Mouse (Mus musculus) forebrain, embryonic 14.5 days (tissue): Measurements from ENCODE around the gene Dnajb3. TPM values are rescaled to one million over a fixed set of nuclear protein-coding genes. Genes with fewer than 3 reads are reported as not detected.

Experiments used
- ATAC-seq: fragments of 200-750 bp; cut with Nextera tagmentation; 2 replicates; pipeline ENCODE4 v1.8.0; 2017; ENCODE audit warnings: mild to moderate bottlenecking, moderate library complexity
- DNase-seq: peaks from one replicate; pipeline ENCODE4 v3.0.0-alpha.2; 2015; ENCODE audit warnings: low spot score
- H3K27ac ChIP-seq: fragments of 300-500 bp; sonication (generic); 2 replicates; pipeline ENCODE4 v1.5.1; 2014; ENCODE audit warnings: low read depth, mild to moderate bottlenecking, control low read depth, low read length, moderate library complexity
- H3K27me3 ChIP-seq: fragments of 300-500 bp; sonication (generic); replicated peaks from 2 replicates; pipeline ENCODE4 v1.6.1; 2014; ENCODE audit warnings: low read length, control low read depth, mixed read lengths; ENCODE audit not compliant: control insufficient read depth, insufficient read depth
- H3K36me3 ChIP-seq: fragments of 300-500 bp; sonication (generic); 2 replicates; pipeline ENCODE4 v1.6.1; 2014; ENCODE audit warnings: low read length, control low read depth; ENCODE audit not compliant: control insufficient read depth, insufficient read depth
- H3K4me1 ChIP-seq: fragments of 300-500 bp; sonication (generic); 2 replicates; pipeline ENCODE4 v1.6.1; 2014; ENCODE audit warnings: antibody characterized with exemption, low read length, control low read depth; ENCODE audit not compliant: control insufficient read depth, insufficient read depth
- H3K4me2 ChIP-seq: fragments of 300-500 bp; sonication (generic); 2 replicates; pipeline ENCODE4 v1.6.1; 2014; ENCODE audit warnings: mild to moderate bottlenecking, control low read depth, low read length
- H3K4me3 ChIP-seq: fragments of 300-500 bp; sonication (generic); 2 replicates; pipeline ENCODE4 v1.5.1; 2014; ENCODE audit warnings: low read depth, low read length, control low read depth
- H3K9ac ChIP-seq: fragments of 300-500 bp; sonication (generic); 2 replicates; pipeline ENCODE4 v1.6.1; 2014; ENCODE audit warnings: mild to moderate bottlenecking, low read length, control low read depth, moderate library complexity
- H3K9me3 ChIP-seq: fragments of 300-500 bp; sonication (generic); replicated peaks from 2 replicates; pipeline ENCODE4 v1.6.1; 2016; ENCODE audit warnings: low read length, control low read depth, mixed read lengths; ENCODE audit not compliant: control insufficient read depth
- WGBS: fragments of 180-500 bp; shearing (Covaris S2); extraction: QIAGEN DNeasy Blood & Tissue Kit; methylation state at CpG from one replicate; pipeline ENCODE4 v1.1.7; 2014; 5-methylcytosine and 5-hydroxymethylcytosine counted together
- polyA plus RNA-seq: library from polyadenylated mRNA; unstranded; fragments of >200 nt; fragmentation: Nextera tagmentation; extraction: Ambion mirVana; gene quantifications from 2 replicates; pipeline ENCODE4 v1.2.1, GENCODE M21; 2014

Gene Dnajb3
- polyA plus RNA-seq, 1 experiment from 2014 or later: 14.4 TPM

DNA sequence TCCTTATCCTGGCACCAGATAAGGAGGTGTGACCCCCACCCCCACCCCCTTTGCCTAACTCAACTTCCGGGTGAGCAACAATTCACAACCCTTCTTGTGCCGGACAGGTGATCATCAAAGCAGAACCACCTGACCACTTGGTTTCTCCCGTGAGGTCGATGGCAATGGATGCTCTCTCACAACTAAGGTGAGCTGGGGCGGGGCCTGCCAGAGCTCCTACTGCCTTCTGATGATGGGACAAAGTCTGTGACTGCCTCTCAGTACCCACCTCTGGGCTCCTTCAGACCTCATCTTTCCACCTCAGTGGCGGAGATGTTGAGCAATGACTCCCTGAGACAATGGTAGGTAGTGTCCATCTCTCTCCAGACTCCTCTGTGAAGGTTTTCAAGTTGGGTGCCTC is 40.3 kb upstream of the Dnajb3 start:
- Histone ChIP-seq H3K9me3 (peaks cover 94% of the 10 kb centered on the region), H3K4me1 (no peaks in the 10 kb centered on the region), H3K4me2 (no peak overlapping the region), H3K9ac (no peak overlapping the region), H3K27ac (no peak overlapping the region), H3K27me3 (no peaks in the 10 kb centered on the region), H3K4me3 (no peak overlapping the region), H3K36me3 (no peaks in the 10 kb centered on the region)
- ATAC-seq (no peak), DNase-seq (no peak)
- 78% methylated on average over 6 of the region's 6 CpGs for WGBS

DNA sequence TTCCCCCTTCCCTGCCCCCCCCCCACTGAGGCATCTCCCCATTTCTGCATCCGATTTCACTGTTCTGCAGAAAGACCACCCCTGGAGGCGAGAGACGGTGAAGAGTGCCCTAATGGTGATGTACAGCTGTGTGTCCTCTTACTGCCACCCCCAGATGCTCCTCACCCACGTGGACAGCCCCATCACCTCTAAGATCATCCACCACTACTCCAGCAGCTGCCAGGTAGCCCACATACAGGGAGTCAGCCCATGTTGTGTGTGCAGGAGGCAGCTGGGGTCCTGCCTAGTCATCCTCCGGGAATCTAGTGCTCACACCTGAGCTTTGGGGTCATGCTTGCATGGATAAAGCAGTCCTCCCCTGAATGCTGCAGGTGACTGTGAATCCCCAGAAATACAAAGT is 38.3 kb upstream of the Dnajb3 start:
- no peak overlapping the region for H3K4me3 ChIP-seq
- H3K4me2 ChIP-seq: no peak overlapping the region
- no peak overlapping the region for H3K9ac ChIP-seq
- no peaks in the 10 kb centered on the region for H3K27me3 ChIP-seq
- no peak overlapping the region for H3K27ac ChIP-seq
- H3K36me3 ChIP-seq: no peaks in the 10 kb centered on the region
- no peaks in the 10 kb centered on the region for H3K4me1 ChIP-seq
- ATAC-seq (no peak), DNase-seq (no peak)
- peaks cover 94% of the 10 kb centered on the region for H3K9me3 ChIP-seq
- WGBS: 64% methylated on average over 5 of the region's 5 CpGs

DNA sequence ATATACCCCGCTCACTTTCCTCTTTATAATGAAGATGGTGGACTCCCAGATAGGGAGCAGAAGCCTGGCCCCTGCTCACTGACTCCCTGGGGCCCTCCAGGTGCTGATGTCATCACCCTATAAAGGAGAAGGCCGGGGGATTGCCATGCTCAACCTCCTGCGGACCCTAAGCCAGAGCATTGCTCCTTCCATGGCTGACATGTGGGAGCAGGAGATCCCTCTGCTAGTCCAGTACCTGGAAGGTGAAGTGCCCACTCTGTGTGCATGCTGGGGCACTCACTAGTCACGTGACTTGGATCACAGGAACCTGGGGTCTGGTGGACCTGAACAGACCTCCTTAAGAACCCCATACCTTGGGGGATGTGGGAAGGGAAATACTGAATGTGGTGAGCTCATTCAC is 35.0 kb upstream of the Dnajb3 start:
- Histone ChIP-seq H3K4me1 (no peaks in the 10 kb centered on the region), H3K36me3 (no peaks in the 10 kb centered on the region), H3K4me2 (no peak overlapping the region), H3K4me3 (no peak overlapping the region), H3K9ac (no peak overlapping the region), H3K27me3 (no peaks in the 10 kb centered on the region), H3K9me3 (peaks cover 92% of the 10 kb centered on the region), H3K27ac (no peak overlapping the region)
- DNase-seq (no peak), ATAC-seq (no peak)
- 71% methylated on average over 4 of the region's 4 CpGs for WGBS

- no peak overlapping the region for H3K27ac ChIP-seq
- H3K9ac ChIP-seq: no peak overlapping the region
- H3K4me3 ChIP-seq: no peak overlapping the region
- H3K36me3 ChIP-seq: no peaks in the 10 kb centered on the region
- ATAC-seq (no peak), DNase-seq (no peak)
- peaks cover 92% of the 10 kb centered on the region for H3K9me3 ChIP-seq
- H3K27me3 ChIP-seq: no peaks in the 10 kb centered on the region
- no peaks in the 10 kb centered on the region for H3K4me1 ChIP-seq
- WGBS: 75% methylated on average over 5 of the region's 5 CpGs
- H3K4me2 ChIP-seq: no peak overlapping the region
Observed at GRCm38 (mm10) chr1:88240072-88240471, 34.5 kb upstream of the Dnajb3 start.

DNA sequence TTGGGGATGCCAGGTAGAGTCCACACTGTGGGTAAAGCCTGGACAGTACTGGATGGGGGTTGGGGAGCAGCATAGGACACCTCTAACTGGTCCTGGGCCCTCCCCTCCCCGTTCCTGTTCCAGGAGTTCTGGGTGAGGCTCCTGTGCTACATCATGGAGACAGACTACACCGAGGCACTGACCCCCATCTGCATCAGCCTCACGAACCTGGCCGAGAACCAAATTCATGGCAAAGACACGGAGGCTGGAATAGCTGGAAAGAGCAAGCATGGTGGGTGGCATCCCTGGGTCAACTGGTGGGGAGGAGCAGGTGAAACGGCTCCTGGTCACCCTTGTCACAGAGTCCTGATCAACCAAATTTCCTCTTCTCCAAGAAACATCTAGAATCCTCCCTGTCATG is 33.2 kb upstream of the Dnajb3 start:
- Histone ChIP-seq H3K36me3 (no peaks in the 10 kb centered on the region), H3K27ac (no peak overlapping the region), H3K27me3 (no peaks in the 10 kb centered on the region), H3K9me3 (peaks cover 93% of the 10 kb centered on the region), H3K4me1 (no peaks in the 10 kb centered on the region), H3K4me3 (no peak overlapping the region), H3K9ac (no peak overlapping the region), H3K4me2 (no peak overlapping the region)
- DNase-seq (no peak), ATAC-seq (no peak)
- WGBS: 79% methylated on average over 6 of the region's 6 CpGs

DNA sequence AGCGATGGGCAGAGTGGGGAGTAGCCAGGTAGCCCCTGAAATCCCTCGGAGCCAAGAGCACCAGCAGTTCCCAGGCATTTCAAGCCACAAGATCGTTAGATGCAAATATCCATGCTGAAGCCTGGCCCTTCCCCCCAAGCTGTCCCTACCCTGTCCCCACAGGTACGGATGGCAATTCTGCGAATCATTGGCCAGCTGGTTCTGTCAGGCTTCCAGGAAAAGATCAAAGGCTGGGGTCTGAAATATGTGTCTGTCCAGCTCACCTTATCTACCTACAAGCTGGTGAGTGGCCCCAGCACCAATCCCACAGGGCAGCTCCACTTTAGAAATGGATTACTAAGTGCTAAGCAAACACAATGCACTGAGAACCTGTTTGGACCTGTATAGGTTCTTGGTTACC is 31.7 kb upstream of the Dnajb3 start:
- Histone ChIP-seq H3K27ac (no peak overlapping the region), H3K36me3 (no peaks in the 10 kb centered on the region), H3K4me2 (no peak overlapping the region), H3K9ac (no peak overlapping the region), H3K4me1 (no peaks in the 10 kb centered on the region), H3K4me3 (no peak overlapping the region), H3K27me3 (no peaks in the 10 kb centered on the region), H3K9me3 (peaks cover 95% of the 10 kb centered on the region)
- ATAC-seq (no peak), DNase-seq (no peak)
- 81% methylated on average over 5 of the region's 5 CpGs for WGBS

GRCm38 (mm10) chr1:88235894-88236415 is 30.4 kb upstream of the Dnajb3 start:
- Histone ChIP-seq H3K27ac (no peak overlapping the region), H3K9me3 (peaks cover 96% of the 10 kb centered on the region), H3K4me1 (no peaks in the 10 kb centered on the region), H3K36me3 (no peaks in the 10 kb centered on the region), H3K27me3 (no peaks in the 10 kb centered on the region), H3K4me2 (no peak overlapping the region), H3K4me3 (no peak overlapping the region), H3K9ac (no peak overlapping the region)
- whole genome bisulfite sequencing: 61% methylated on average over 4 of the region's 4 CpGs
- DNase-seq (no peak), ATAC-seq (no peak)

GRCm38 (mm10) chr1:88235046-88235893 is 29.7 kb upstream of the Dnajb3 start:
- H3K27me3 ChIP-seq: no peaks in the 10 kb centered on the region
- no peak overlapping the region for H3K4me2 ChIP-seq
- peaks cover 96% of the 10 kb centered on the region for H3K9me3 ChIP-seq
- no peaks in the 10 kb centered on the region for H3K36me3 ChIP-seq
- H3K4me1 ChIP-seq: no peaks in the 10 kb centered on the region
- H3K4me3 ChIP-seq: no peak overlapping the region
- ATAC-seq (no peak), DNase-seq (no peak)
- no peak overlapping the region for H3K9ac ChIP-seq
- 63% methylated on average over 11 of the region's 11 CpGs for WGBS
- no peak overlapping the region for H3K27ac ChIP-seq

DNA sequence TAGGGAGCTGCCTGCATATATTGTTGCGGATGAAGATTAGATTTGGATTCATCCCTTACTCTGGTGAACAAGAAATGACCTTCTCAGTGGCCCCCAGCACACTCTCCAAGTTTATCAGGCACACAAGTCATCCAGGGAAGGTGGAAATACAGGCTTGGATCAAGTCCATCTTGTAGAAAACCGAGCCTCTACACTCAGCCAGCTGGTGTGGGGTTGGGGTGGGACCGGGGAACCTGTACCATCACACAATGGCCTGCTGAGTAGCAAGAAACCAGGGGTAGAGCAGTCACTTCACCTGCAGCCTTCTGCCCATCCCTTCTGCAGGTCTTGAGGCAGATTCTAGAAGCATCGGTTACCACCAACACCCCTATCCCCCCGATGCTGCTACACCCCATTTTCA is 29.1 kb upstream of the Dnajb3 start:
- ATAC-seq: no peak
- no peak overlapping the region for H3K4me2 ChIP-seq
- no peak overlapping the region for H3K9ac ChIP-seq
- 43% methylated on average over 5 of the region's 5 CpGs for WGBS
- H3K4me1 ChIP-seq: no peaks in the 10 kb centered on the region
- no peaks in the 10 kb centered on the region for H3K36me3 ChIP-seq
- DNase-seq: no peak
- H3K27me3 ChIP-seq: no peaks in the 10 kb centered on the region
- peaks cover 96% of the 10 kb centered on the region for H3K9me3 ChIP-seq
- H3K27ac ChIP-seq: no peak overlapping the region
- H3K4me3 ChIP-seq: no peak overlapping the region
